Comparison of ENCODE assay signal across 26 mouse cellular contexts in genomic region chr10:62534509-62534908, GRCm38 (mm10). TPM values are rescaled to one million over a fixed set of nuclear protein-coding genes. Genes with fewer than 3 reads are reported as not detected.
DNase-seq lines count a peak whose midpoint lies in the region; ATAC-seq and TF ChIP-seq lines count a peak whose summit lies in the region.
"Had no signal": no experiment of that assay in that cellular context is flagged by ENCODE, and none has a peak within 500 bp of the region (broad histone marks: within the 10 kb centered on the region; RNA-seq: fewer than 3 reads in every experiment).

No protein-coding gene starts in this region.

- no peaks in the 10 kb centered on the region for H3K4me1 ChIP-seq in lung, embryonic 15.5 days
- H3K4me1 ChIP-seq in lung, postnatal 0 days (ENCODE audit: insufficient read depth, low read depth, low read length) = no peaks in the 10 kb centered on the region
- no peaks in the 10 kb centered on the region for H3K4me1 ChIP-seq in thymus, adult 2 months (replicated peaks; ENCODE audit: control insufficient read depth, insufficient read depth, low read length)
- H3K4me1 ChIP-seq: embryonic facial prominence, embryonic 12.5 days; embryonic facial prominence, embryonic 15.5 days; hindbrain, embryonic 10.5 days; hindbrain, embryonic 13.5 days had no signal

- H3K9me3 ChIP-seq in lung, embryonic 15.5 days = no peaks in the 10 kb centered on the region
- H3K9me3 ChIP-seq in lung, postnatal 0 days (ENCODE audit: low read length) = no peaks in the 10 kb centered on the region
- H3K9me3 ChIP-seq: embryonic facial prominence, embryonic 12.5 days; embryonic facial prominence, embryonic 15.5 days; G1E; hindbrain, embryonic 10.5 days; hindbrain, embryonic 13.5 days had no signal

- WGBS in lung, embryonic 15.5 days = 68% methylated on average over 7 of the region's 7 CpGs
- 61% methylated on average over 7 of the region's 7 CpGs for WGBS in lung, postnatal 0 days
- WGBS in thymus, adult 2 months = 64% methylated on average over 7 of the region's 7 CpGs

- no peaks in the 10 kb centered on the region for H3K27me3 ChIP-seq in lung, embryonic 15.5 days
- no peaks in the 10 kb centered on the region for H3K27me3 ChIP-seq in lung, postnatal 0 days (replicated peaks; ENCODE audit: insufficient read depth, low read length)
- no peaks in the 10 kb centered on the region for H3K27me3 ChIP-seq in thymus, adult 2 months (ENCODE audit: control insufficient read depth, insufficient read depth, low read length)
- H3K27me3 ChIP-seq: CH12.LX; embryonic facial prominence, embryonic 12.5 days; embryonic facial prominence, embryonic 15.5 days; hindbrain, embryonic 13.5 days had no signal

- no peak overlapping the region for H3K4me2 ChIP-seq in lung, embryonic 15.5 days
- H3K4me2 ChIP-seq in lung, postnatal 0 days (replicated peaks; ENCODE audit: low read depth, low read length) = no peak overlapping the region
- H3K4me2 ChIP-seq: embryonic facial prominence, embryonic 12.5 days; embryonic facial prominence, embryonic 15.5 days; heart, embryonic 11.5 days; hindbrain, embryonic 13.5 days had no signal

- TF ChIP-seq POLR2A in thymus, adult 2 months (IDR thresholded peaks at IDR 0.05; ENCODE audit: control insufficient read depth, extremely low read depth, insufficient read depth, low read length, poor library complexity) = no peak

- TF ChIP-seq CTCF in lung, postnatal 0 days (IDR thresholded peaks at IDR 0.05) = no peak
- TF ChIP-seq CTCF in thymus, adult 2 months (IDR thresholded peaks at IDR 0.05; ENCODE audit: borderline replicate concordance, control insufficient read depth, extremely low read depth, insufficient read depth, low read length, poor library complexity) = no peak

- TF ChIP-seq EP300 in lung, postnatal 0 days (IDR thresholded peaks at IDR 0.05) = peak; percentile 78

- no peak overlapping the region for H3K9ac ChIP-seq in lung, embryonic 15.5 days
- no peak overlapping the region for H3K9ac ChIP-seq in lung, postnatal 0 days (replicated peaks; ENCODE audit: low read depth)
- H3K9ac ChIP-seq: embryonic facial prominence, embryonic 12.5 days; embryonic facial prominence, embryonic 15.5 days; forebrain, postnatal 0 days; hindbrain, embryonic 13.5 days had no signal

- no peaks in the 10 kb centered on the region for H3K36me3 ChIP-seq in lung, embryonic 15.5 days
- H3K36me3 ChIP-seq in lung, postnatal 0 days (ENCODE audit: insufficient read depth, low read length) = no peaks in the 10 kb centered on the region
- no peaks in the 10 kb centered on the region for H3K36me3 ChIP-seq in thymus, adult 2 months (ENCODE audit: control insufficient read depth, insufficient read depth, low read length)
- H3K36me3 ChIP-seq: embryonic facial prominence, embryonic 12.5 days; embryonic facial prominence, embryonic 15.5 days; G1E; hindbrain, embryonic 10.5 days; hindbrain, embryonic 13.5 days had no signal

- no peak for DNase-seq in lung, adult 18-20 months
- DNase-seq in lung, postnatal 0 days (ENCODE audit: low spot score) = peak; percentile 69
- DNase-seq in lung, postnatal 25 days (ENCODE audit: low spot score) = peak; percentile 42
- DNase-seq in layer of hippocampus, postnatal 14 days (ENCODE audit: low spot score in 2 of 2) = no peak
- no peak for DNase-seq in thymus, adult 2 months
- DNase-seq: adrenal gland, postnatal 10 days; adrenal gland, postnatal 36 days; B cell, adult 2 months; cerebellum, adult 18-20 months; cerebellum, adult 9-10 months; cerebellum, postnatal 14 days; forebrain, postnatal 0 days; gastrocnemius, adult 2 months; gastrocnemius, postnatal 14 days; heart, adult 11 months had no signal

- ATAC-seq in lung, embryonic 15.5 days (ENCODE audit: borderline replicate concordance, extremely low read depth, low FRiP score, low TSS enrichment) = peak; percentile 67; the same call in 1 of the 2 replicates
- ATAC-seq in lung, postnatal 0 days = peak; percentile 69
- ATAC-seq: forebrain, embryonic 14.5 days; forebrain, postnatal 0 days; hindbrain, embryonic 16.5 days; Patski had no signal

- H3K4me3 ChIP-seq in lung, embryonic 15.5 days = no peak overlapping the region
- no peak overlapping the region for H3K4me3 ChIP-seq in lung, postnatal 0 days (ENCODE audit: low read depth, low read length)
- no peak overlapping the region for H3K4me3 ChIP-seq in thymus, adult 2 months (ENCODE audit: control insufficient read depth, insufficient read depth, low read length)
- H3K4me3 ChIP-seq: embryonic facial prominence, embryonic 12.5 days; embryonic facial prominence, embryonic 15.5 days; gastrocnemius, adult 2 months; hindbrain, embryonic 10.5 days; hindbrain, embryonic 13.5 days had no signal

- H3K27ac ChIP-seq in lung, embryonic 15.5 days = peak overlapping the region; percentile 53; the same call in 1 of the 2 replicates
- peak overlapping the region; percentile 66; the same call in 1 of the 2 replicates for H3K27ac ChIP-seq in lung, postnatal 0 days (ENCODE audit: low read length)
- H3K27ac ChIP-seq in thymus, adult 2 months (ENCODE audit: control insufficient read depth, insufficient read depth, low read length) = no peak overlapping the region
- H3K27ac ChIP-seq: embryonic facial prominence, embryonic 12.5 days; embryonic facial prominence, embryonic 15.5 days; gastrocnemius, adult 2 months; hindbrain, embryonic 10.5 days; hindbrain, embryonic 13.5 days had no signal

RNA-seq across cellular contexts. Expression of gene Srgn, which starts 7.3 kb away (rescaled TPM):
- 43.0 and 50.5 TPM in 2 replicates for polyA plus RNA-seq in lung, embryonic 15.5 days (2015; fragmentation: Nextera tagmentation; extraction: Ambion mirVana)
- polyA plus RNA-seq in lung, postnatal 0 days (2015; fragmentation: Nextera tagmentation; extraction: Ambion mirVana) = 215 and 245 TPM in 2 replicates
- total RNA-seq in layer of hippocampus, postnatal 14 days (2021) = 10 to 100 TPM; 10.0 to 11.9 TPM
- 94.3 and 107 TPM in 2 replicates for polyA plus RNA-seq in thymus, adult 2 months (2012; rRNA removed)
- polyA plus RNA-seq: Patski had no signal

RNA-seq across cellular contexts. Expression of gene Kif1bp, which starts 43.7 kb away (rescaled TPM):
- 34.2 and 36.5 TPM in 2 replicates for polyA plus RNA-seq in lung, embryonic 15.5 days (2015; fragmentation: Nextera tagmentation; extraction: Ambion mirVana)
- 21.8 and 22.8 TPM in 2 replicates for polyA plus RNA-seq in lung, postnatal 0 days (2015; fragmentation: Nextera tagmentation; extraction: Ambion mirVana)
- 100 to 1,000 TPM; 184 to 187 TPM for total RNA-seq in layer of hippocampus, postnatal 14 days (2021)
- 43.4 and 45.7 TPM in 2 replicates for polyA plus RNA-seq in thymus, adult 2 months (2012; rRNA removed)

RNA-seq across cellular contexts. Expression of gene Vps26a, which starts 47.9 kb away (rescaled TPM):
- 77.6 and 79.0 TPM in 2 replicates for polyA plus RNA-seq in lung, embryonic 15.5 days (2015; fragmentation: Nextera tagmentation; extraction: Ambion mirVana)
- polyA plus RNA-seq in lung, postnatal 0 days (2015; fragmentation: Nextera tagmentation; extraction: Ambion mirVana) = 62.7 and 68.7 TPM in 2 replicates
- total RNA-seq in layer of hippocampus, postnatal 14 days (2021) = 10 to 100 TPM; 40.3 to 42.2 TPM
- 9.3 and 11.4 TPM in 2 replicates for polyA plus RNA-seq in thymus, adult 2 months (2012; rRNA removed)

Comparison
In these comparisons a context has a peak if more than half of its experiments do, and no peak if none do; other contexts are left out.
1. DNase-seq: peak in lung, postnatal 0 days (single experiment) and lung, postnatal 25 days (single experiment); none in lung, adult 18-20 months (0 of 2), layer of hippocampus, postnatal 14 days (0 of 2) and thymus, adult 2 months (single experiment).